Mouse (Mus musculus): ENCODE measurements around the gene Slc25a13. TPM values are rescaled to one million over a fixed set of nuclear protein-coding genes. Genes with fewer than 3 reads are reported as not detected.

Slc25a13 gene
- polyA plus RNA-seq, 1 experiment from 2014 or later = 7.8 TPM

DNA sequence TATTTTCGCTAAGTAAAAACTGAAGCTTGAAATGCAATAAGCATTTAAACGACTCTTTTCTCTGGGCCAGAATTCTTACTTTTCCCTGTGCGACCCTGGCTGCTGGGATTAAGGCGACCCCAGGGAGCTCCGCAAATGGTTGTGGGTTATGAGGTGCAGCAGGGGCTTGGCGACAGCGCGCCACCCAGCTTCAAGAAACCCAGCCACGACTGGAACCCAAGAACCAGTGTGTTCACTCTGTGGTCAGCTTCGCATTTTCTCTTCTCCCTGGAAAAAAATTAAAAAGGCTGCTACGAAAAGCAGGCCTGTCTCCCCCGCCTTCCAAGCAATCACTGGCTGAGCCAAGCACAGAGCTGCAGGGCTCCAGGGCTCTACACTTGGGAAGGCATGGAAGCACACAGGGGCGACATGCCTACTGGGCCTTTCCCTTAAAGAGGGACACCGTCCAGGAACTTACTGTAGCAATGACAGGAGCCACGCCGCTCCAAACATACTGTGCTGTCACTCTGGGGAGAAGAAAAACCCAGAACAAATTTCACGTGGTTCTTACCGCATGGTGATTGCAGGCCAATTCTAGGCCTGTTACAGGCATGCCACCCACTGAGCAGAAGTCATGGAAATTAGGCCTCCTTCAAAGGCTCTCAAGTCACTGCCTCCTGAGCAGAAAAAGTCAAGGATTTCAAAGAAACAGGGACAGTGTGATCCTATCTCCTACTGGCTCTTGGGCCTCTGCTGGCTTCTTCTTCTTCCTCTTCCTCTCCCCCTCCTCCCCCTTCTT lies 178.0 kb downstream of the Slc25a13 start:
- Histone ChIP-seq H3K9ac (no peak overlapping the region), H3K9me3 (no peaks in the 10 kb centered on the region), H3K4me3 (no peak overlapping the region), H3K4me2 (no peak overlapping the region), H3K4me1 (replicated peaks) (peaks cover 5% of the 10 kb centered on the region; the same call in 1 of the 2 replicates), H3K27ac (no peak overlapping the region), H3K36me3 (no peaks in the 10 kb centered on the region), H3K27me3 (no peaks in the 10 kb centered on the region)
- 36% methylated on average over 18 of the region's 18 CpGs for WGBS
- no peak for ATAC-seq (ENCODE audit: low FRiP score)

GRCm38 (mm10) chr6:6027664-6028063 lies 189.3 kb downstream of the Slc25a13 start:
- H3K27me3 ChIP-seq = no peaks in the 10 kb centered on the region
- WGBS = 88% methylated on average over 6 of the region's 6 CpGs
- no peak overlapping the region for H3K4me2 ChIP-seq
- H3K4me3 ChIP-seq = no peak overlapping the region
- no peaks in the 10 kb centered on the region for H3K9me3 ChIP-seq
- H3K9ac ChIP-seq = no peak overlapping the region
- no peaks in the 10 kb centered on the region for H3K4me1 ChIP-seq (replicated peaks)
- no peaks in the 10 kb centered on the region for H3K36me3 ChIP-seq
- H3K27ac ChIP-seq = no peak overlapping the region
- no peak for ATAC-seq (ENCODE audit: low FRiP score)

GRCm38 (mm10) chr6:6023976-6024375 lies 193.0 kb downstream of the Slc25a13 start:
- no peak overlapping the region for H3K9ac ChIP-seq
- no peaks in the 10 kb centered on the region for H3K9me3 ChIP-seq
- no peaks in the 10 kb centered on the region for H3K36me3 ChIP-seq
- H3K4me2 ChIP-seq = no peak overlapping the region
- ATAC-seq (ENCODE audit: low FRiP score) = no peak
- WGBS = 21% methylated on average over 6 of the region's 6 CpGs
- no peak overlapping the region for H3K4me3 ChIP-seq
- no peak overlapping the region for H3K27ac ChIP-seq
- no peaks in the 10 kb centered on the region for H3K4me1 ChIP-seq (replicated peaks)
- H3K27me3 ChIP-seq = no peaks in the 10 kb centered on the region

DNA sequence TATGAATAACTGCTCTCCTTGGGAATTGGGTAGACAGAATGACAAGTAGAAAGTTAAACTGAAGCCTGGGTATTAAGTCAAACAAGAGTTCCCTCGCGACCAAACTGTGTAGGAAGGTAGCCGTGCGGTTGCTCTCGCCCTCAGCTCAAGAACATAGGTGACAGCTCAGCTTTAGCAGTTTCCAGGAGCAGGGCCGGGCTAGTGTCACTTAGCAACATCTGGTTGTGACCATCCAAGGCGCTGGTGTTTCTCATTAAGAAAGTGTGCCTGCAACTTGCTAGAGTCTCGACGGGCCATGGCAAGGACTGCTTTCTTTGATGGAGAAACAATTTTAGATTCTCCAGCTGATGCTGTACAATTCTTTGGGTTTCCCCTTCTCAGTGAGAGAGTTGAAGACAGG lies 200.0 kb downstream of the Slc25a13 start:
- H3K9me3 ChIP-seq = no peaks in the 10 kb centered on the region

DNA sequence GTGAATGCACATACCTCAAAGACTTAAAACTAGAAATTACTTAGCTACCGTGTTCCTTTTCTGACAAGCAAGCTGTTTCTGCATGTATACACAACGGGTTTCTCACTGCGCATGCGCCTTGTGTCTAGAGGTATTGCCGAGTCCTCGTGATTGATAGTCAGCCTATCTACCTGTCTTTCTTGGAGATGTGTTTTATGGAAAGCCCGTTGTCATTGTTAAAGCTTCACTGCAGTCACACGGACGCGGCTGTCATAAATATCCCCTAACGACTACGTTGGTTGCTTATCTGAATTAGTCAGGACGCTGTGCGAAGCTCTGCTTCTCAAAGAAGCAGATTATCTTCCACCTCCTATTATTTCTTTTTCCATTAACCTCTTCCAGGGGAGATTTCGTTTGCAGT lies 201.4 kb downstream of the Slc25a13 start:
- H3K27me3 ChIP-seq = no peaks in the 10 kb centered on the region
- H3K27ac ChIP-seq = no peak overlapping the region
- ATAC-seq (ENCODE audit: low FRiP score) = 0 out of 2 replicates have a peak, but pooled peaks have one; percentile 49
- H3K9me3 ChIP-seq = no peaks in the 10 kb centered on the region
- H3K4me2 ChIP-seq = peak overlapping the region; percentile 20; the same call in 1 of the 2 replicates
- H3K4me3 ChIP-seq = no peak overlapping the region
- H3K4me1 ChIP-seq (replicated peaks) = no peaks in the 10 kb centered on the region
- WGBS = 74% methylated on average over 15 of the region's 15 CpGs
- no peak overlapping the region for H3K9ac ChIP-seq
- H3K36me3 ChIP-seq = no peaks in the 10 kb centered on the region

More for the DNA sequence above, 200.0 kb downstream of the Slc25a13 start:
- ATAC-seq (ENCODE audit: low FRiP score) = no peak
- 63% methylated on average over 9 of the region's 9 CpGs for WGBS
- Histone ChIP-seq H3K27ac (no peak overlapping the region), H3K9ac (no peak overlapping the region), H3K4me2 (no peak overlapping the region), H3K4me1 (replicated peaks) (no peaks in the 10 kb centered on the region), H3K27me3 (no peaks in the 10 kb centered on the region), H3K4me3 (no peak overlapping the region), H3K36me3 (no peaks in the 10 kb centered on the region)

DNA sequence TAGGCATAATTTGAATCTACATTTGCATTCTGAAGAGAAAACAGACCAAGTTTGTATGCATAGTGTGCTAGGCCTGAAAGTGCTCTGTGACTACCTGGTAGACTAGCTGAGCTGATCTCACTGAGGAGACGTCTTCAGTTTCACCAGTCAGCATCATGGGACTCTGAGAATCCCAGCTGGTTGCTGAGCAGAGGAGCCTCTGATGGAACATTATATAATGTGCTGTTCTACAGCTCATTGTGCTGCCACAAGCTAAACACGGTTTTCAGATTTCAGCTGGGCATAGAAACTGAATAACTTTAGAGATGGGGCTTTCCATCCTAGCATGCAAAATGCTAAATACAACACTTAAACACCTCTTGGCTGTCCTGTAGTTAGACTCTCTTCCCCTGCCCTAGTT lies 205.6 kb downstream of the Slc25a13 start:
- H3K27ac ChIP-seq = no peak overlapping the region
- no peak for ATAC-seq (ENCODE audit: low FRiP score)
- peaks cover 4% of the 10 kb centered on the region; the same call in 1 of the 2 replicates for H3K27me3 ChIP-seq
- H3K36me3 ChIP-seq = no peaks in the 10 kb centered on the region
- H3K9ac ChIP-seq = no peak overlapping the region
- H3K4me2 ChIP-seq = no peak overlapping the region
- 80% methylated on average over 2 of the region's 2 CpGs for WGBS
- H3K4me3 ChIP-seq = no peak overlapping the region
- H3K4me1 ChIP-seq (replicated peaks) = no peaks in the 10 kb centered on the region; the same call in 1 of the 2 replicates
- H3K9me3 ChIP-seq = no peaks in the 10 kb centered on the region

GRCm38 (mm10) chr6:6005762-6006431 lies 211.1 kb downstream of the Slc25a13 start:
- Histone ChIP-seq H3K4me1 (replicated peaks) (peaks cover 3% of the 10 kb centered on the region; the same call in 1 of the 2 replicates), H3K4me2 (peak overlapping the region; percentile 82), H3K4me3 (peak overlapping the region; percentile 57), H3K27ac (no peak overlapping the region), H3K27me3 (peaks cover 4% of the 10 kb centered on the region; the same call in 1 of the 2 replicates), H3K9ac (peak overlapping the region; percentile 70), H3K9me3 (no peaks in the 10 kb centered on the region), H3K36me3 (no peaks in the 10 kb centered on the region)
- peak; percentile 97 for ATAC-seq (ENCODE audit: low FRiP score)
- WGBS = 3% methylated on average over 42 of the region's 42 CpGs

- WGBS = 67% methylated on average over 12 of the region's 12 CpGs
Measured at GRCm38 (mm10) chr6:6004756-6005485, 212.1 kb downstream of the Slc25a13 start.

DNA sequence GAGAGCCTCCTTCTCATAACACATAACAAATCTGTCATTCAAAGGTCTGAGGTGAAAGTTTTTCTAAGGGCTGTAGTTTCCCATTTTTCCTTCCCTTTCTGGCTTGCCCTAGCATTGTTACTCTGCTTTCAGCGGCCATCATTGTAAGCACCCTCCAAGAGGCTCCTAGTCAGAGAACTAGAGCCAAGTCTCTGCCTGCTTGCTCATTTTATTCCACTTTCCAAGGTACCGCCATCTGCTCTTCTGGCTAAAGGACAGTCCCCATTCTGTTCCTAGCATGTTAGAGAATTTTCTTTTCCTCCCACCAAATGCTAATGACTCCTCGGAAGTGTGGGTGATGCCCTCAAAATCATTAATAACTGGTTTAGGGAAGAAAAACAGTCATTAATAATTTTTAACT lies 214.9 kb downstream of the Slc25a13 start:
- peaks cover 3% of the 10 kb centered on the region; the same call in 1 of the 2 replicates for H3K4me1 ChIP-seq (replicated peaks)
- no peak overlapping the region for H3K4me2 ChIP-seq
- WGBS = 78% methylated on average over 3 of the region's 3 CpGs
- H3K27ac ChIP-seq = no peak overlapping the region
- no peak for ATAC-seq (ENCODE audit: low FRiP score)
- H3K27me3 ChIP-seq = peaks cover 6% of the 10 kb centered on the region; the same call in 1 of the 2 replicates
- H3K4me3 ChIP-seq = no peak overlapping the region
- no peaks in the 10 kb centered on the region for H3K9me3 ChIP-seq
- H3K9ac ChIP-seq = no peak overlapping the region
- no peaks in the 10 kb centered on the region for H3K36me3 ChIP-seq

More at GRCm38 (mm10) chr6:6004756-6005485, 212.1 kb downstream of the Slc25a13 start:
- no peak overlapping the region for H3K4me3 ChIP-seq
- H3K9me3 ChIP-seq = no peaks in the 10 kb centered on the region
- no peak overlapping the region; the same call in 1 of the 2 replicates for H3K4me2 ChIP-seq
- peaks cover 9% of the 10 kb centered on the region; the same call in 1 of the 2 replicates for H3K27me3 ChIP-seq
- 0 out of 2 replicates have a peak, but pooled peaks have one; percentile 16 for ATAC-seq (ENCODE audit: low FRiP score)
- no peak overlapping the region for H3K27ac ChIP-seq
- H3K36me3 ChIP-seq = no peaks in the 10 kb centered on the region
- no peak overlapping the region for H3K9ac ChIP-seq
- peaks cover 3% of the 10 kb centered on the region; the same call in 1 of the 2 replicates for H3K4me1 ChIP-seq (replicated peaks)

DNA sequence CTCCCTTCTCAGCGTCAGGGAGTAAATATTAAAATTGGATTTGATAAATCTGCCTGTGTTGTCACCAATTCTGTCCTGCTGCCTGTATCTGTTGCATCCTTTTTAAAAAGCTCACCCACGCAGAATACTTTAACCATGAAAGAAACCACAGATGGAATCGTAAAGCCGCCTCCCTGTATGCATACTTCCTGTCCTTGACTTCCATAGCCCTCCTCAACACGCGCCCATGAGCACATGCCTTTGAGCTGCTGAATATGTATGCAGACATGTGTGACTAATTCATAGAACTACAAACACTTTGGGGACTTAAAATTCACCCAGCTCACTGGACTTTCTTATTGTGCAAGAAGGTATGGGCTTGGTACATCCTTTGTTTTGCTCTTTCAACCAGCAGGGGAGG lies 219.4 kb downstream of the Slc25a13 start:
- no peak for ATAC-seq (ENCODE audit: low FRiP score)
- Histone ChIP-seq H3K9ac (no peak overlapping the region), H3K36me3 (no peaks in the 10 kb centered on the region), H3K27ac (no peak overlapping the region), H3K4me1 (replicated peaks) (peaks cover 4% of the 10 kb centered on the region), H3K9me3 (no peaks in the 10 kb centered on the region), H3K27me3 (peaks cover 4% of the 10 kb centered on the region; the same call in 1 of the 2 replicates), H3K4me2 (no peak overlapping the region), H3K4me3 (no peak overlapping the region)
- 36% methylated on average over 6 of the region's 6 CpGs for WGBS

DNA sequence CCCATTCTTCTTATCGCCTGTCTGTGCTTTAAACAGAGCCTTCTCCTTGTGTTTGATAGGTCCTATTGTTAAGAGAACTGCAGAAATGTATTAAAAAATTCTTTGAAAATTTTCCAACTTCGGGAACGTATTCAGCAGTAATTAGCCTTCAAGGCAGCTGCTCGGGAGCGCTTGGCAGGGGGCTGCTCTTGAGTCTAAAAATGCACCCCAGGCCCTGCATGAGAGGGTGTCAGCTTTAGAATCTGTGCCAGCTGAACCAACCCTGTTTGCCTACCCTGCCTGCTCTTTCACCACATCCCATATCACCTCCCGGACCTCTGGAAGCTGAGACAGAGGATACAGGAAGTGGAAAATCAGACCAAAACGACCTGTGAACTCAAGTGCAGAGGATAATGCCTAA lies 223.9 kb downstream of the Slc25a13 start:
- H3K4me1 ChIP-seq (replicated peaks) = peaks cover 15% of the 10 kb centered on the region
- H3K27me3 ChIP-seq = no peaks in the 10 kb centered on the region
- no peak overlapping the region for H3K9ac ChIP-seq
- no peak overlapping the region for H3K4me3 ChIP-seq
- no peak for ATAC-seq (ENCODE audit: low FRiP score)
- WGBS = 39% methylated on average over 7 of the region's 7 CpGs
- no peaks in the 10 kb centered on the region for H3K9me3 ChIP-seq
- no peak overlapping the region for H3K27ac ChIP-seq
- no peak overlapping the region for H3K4me2 ChIP-seq
- no peaks in the 10 kb centered on the region for H3K36me3 ChIP-seq
